Mouse (Mus musculus): ENCODE measurements around the gene Trp53bp2.

GRCm38 (mm10) chr1:182408243-182408642 lies 729 bp upstream of the Trp53bp2 start:
- TF ChIP-seq POLR2A (IDR thresholded peaks at IDR 0.05; ENCODE audit: insufficient read depth, low read length) = no peak
- TF ChIP-seq CTCF (IDR thresholded peaks at IDR 0.05; ENCODE audit: low read depth, low read length) = no peak
- TF ChIP-seq EP300 (IDR thresholded peaks at IDR 0.05; ENCODE audit: insufficient read depth, low read depth, low read length) = no peak
